Mouse (Mus musculus) Patski (cell line): ENCODE measurements around the gene Tmco4. TPM values are rescaled to one million over a fixed set of nuclear protein-coding genes. Genes with fewer than 3 reads are reported as not detected.

Experiments used
- ATAC-seq: fragments of 100-300 bp; one replicate; pipeline ENCODE4 v1.8.0; 2021
- CTCF ChIA-PET: fragments of 350-600 bp; sonication (Branson Sonifier 250); formaldehyde crosslinking; loops from one replicate; lab custom pipeline; 2022; ENCODE audit warnings: inconsistent platforms; lab: Charles Lee
- POLR2A ChIA-PET: fragments of 350-600 bp; sonication (Branson Sonifier 250); formaldehyde crosslinking; loops from one replicate; lab custom pipeline; 2022; ENCODE audit warnings: antibody characterized with exemption, inconsistent platforms; lab: Charles Lee
- DNase-seq: peaks from one replicate; pipeline ENCODE4 v3.0.0-alpha.2; 2011; ENCODE audit warnings: low read depth, low spot score
- H3K27me3 ChIP-seq: fragments of 371-371 bp; one replicate; pipeline ENCODE4 v1.5.1; 2021
- CTCF ChIP-seq: fragments of 100-300 bp; IDR thresholded peaks from one replicate; pipeline ENCODE4 v1.5.1; 2021
- in situ Hi-C: fragments of 300-500 bp; cut with MboI; formaldehyde crosslinking; loops from 3 replicates; pipeline ENCODE4 v1.11.1; 2018; ENCODE audit warnings: low pct_unique_long_range_greater_than_20kb, mixed read lengths
- polyA plus RNA-seq: library from polyadenylated mRNA; unstranded; gene quantifications from one replicate; pipeline ENCODE4 v1.2.3, GENCODE M21; 2021

Gene Tmco4
- polyA plus RNA-seq, 1 experiment from 2014 or later, result 6.8 TPM

DNA sequence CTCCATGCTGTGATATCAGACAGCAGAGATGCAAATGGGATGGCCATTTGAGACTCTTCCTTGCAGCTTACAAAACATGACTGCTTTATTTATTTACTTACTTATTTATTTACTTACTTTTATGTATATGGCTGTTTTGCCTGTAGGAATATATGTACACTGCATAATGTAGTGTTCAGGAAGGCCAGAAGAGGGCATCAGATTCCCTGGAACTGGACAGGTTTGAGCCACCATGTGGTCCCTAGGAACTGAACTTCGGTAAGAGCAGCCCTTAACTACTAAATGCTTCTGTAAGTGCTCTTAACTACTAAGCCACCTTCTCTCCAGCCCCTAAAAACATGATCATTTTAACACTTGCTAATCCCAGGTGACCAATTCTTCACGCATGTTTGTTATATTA lies 105.6 kb downstream of the Tmco4 start:
- no peak for ATAC-seq
- in situ Hi-C loops, result no loop called here
- no peak for DNase-seq
- POLR2A ChIA-PET, result no interaction called here
- CTCF ChIA-PET, result interaction anchor here (0.8 kb wide), 3 partner anchors 151 to 252 kb away, joined by 3 read pairs; partner anchors contain the start of genes Akr7a5 and Pqlc2
- H3K27me3 ChIP-seq, result peaks cover 6% of the 10 kb centered on the region
- TF ChIP-seq CTCF, result no peak

- no peak for ATAC-seq
- no peak for DNase-seq
- ChIA-PET CTCF (no interaction called here), POLR2A (no interaction called here)
- peaks cover 6% of the 10 kb centered on the region for H3K27me3 ChIP-seq
- in situ Hi-C loops, result no loop called here
- TF ChIP-seq CTCF, result no peak
These were observed 106.0 kb downstream of the Tmco4 start for GRCm38 (mm10) chr4:139078726-139079125.

DNA sequence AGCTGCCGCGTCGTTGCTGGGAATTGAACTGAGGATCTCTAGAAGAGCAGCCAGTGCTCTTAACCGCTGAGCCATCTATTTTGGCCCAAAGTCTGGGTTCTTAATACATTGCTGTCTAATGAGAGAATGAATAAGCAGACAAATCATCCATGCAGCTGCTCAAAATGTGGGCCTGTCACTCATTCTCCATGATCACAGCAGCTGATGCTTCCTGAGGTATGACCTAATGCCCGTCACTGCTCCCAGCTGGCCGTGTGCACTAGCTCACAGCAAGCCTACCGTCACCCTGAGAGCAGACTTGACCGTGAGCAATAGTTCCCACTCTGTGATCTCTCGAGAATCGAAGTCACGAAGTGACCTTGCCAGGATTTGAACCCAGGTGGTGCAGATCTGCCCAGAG lies 106.8 kb downstream of the Tmco4 start:
- DNase-seq (no peak), ATAC-seq (no peak)
- in situ Hi-C loops, result no loop called here
- peaks cover under 1% of the 10 kb centered on the region for H3K27me3 ChIP-seq
- CTCF ChIA-PET, result interaction anchor here (1.3 kb wide), 1 partner anchor 157 kb away, joined by 4 read pairs; no protein-coding TSS in a partner anchor
- POLR2A ChIA-PET, result no interaction called here
- TF ChIP-seq CTCF, result no peak

DNA sequence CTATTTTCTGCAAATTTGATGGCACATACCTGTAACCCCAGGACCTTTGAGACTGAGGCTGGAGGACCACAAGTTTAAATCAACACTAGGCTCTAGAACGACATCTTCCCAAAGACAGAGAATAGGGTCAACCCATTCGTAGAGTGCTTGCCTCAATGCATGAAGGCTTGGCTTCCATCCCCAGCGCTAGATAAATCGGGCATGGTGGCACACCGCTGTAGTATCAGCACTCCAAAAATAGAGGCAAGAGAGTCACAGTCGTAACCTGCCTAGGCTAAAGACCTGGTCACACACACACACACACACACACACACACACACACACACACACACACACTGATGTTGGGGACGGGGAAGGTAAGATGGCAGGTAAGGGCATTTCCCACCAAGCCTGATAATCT lies 107.6 kb downstream of the Tmco4 start:
- TF ChIP-seq CTCF, result no peak
- in situ Hi-C loops, result loop anchor here (5.0 kb wide), 1 partner anchor 207 kb away; no protein-coding TSS in a partner anchor
- ChIA-PET POLR2A (no interaction called here), CTCF (interaction anchor here (1.3 kb wide), 1 partner anchor 158 kb away, joined by 4 read pairs; no protein-coding TSS in a partner anchor)
- no peaks in the 10 kb centered on the region for H3K27me3 ChIP-seq
- ATAC-seq (no peak), DNase-seq (no peak)

- DNase-seq, result no peak
- ChIA-PET CTCF (no interaction called here), POLR2A (no interaction called here)
- no peak for ATAC-seq
- H3K27me3 ChIP-seq, result no peaks in the 10 kb centered on the region
- TF ChIP-seq CTCF, result no peak
- in situ Hi-C loops, result loop anchor here (5.0 kb wide), 1 partner anchor 206 kb away; no protein-coding TSS in a partner anchor
These were observed 108.7 kb downstream of the Tmco4 start for GRCm38 (mm10) chr4:139081270-139081931.

GRCm38 (mm10) chr4:139082790-139083564 lies 110.3 kb downstream of the Tmco4 start:
- CTCF ChIA-PET, result no interaction called here
- ATAC-seq, result no peak
- no peak for TF ChIP-seq CTCF
- no peaks in the 10 kb centered on the region for H3K27me3 ChIP-seq
- POLR2A ChIA-PET, result no interaction called here
- in situ Hi-C loops, result loop anchor here (5.0 kb wide), 1 partner anchor 204 kb away; no protein-coding TSS in a partner anchor
- no peak for DNase-seq

- ChIA-PET POLR2A (no interaction called here), CTCF (interaction anchor here (0.8 to 1.5 kb wide), 5 partner anchors 155 to 226 kb away, joined by 3 to 4 read pairs (median 4); no protein-coding TSS in a partner anchor)
- TF ChIP-seq CTCF, result no peak
- DNase-seq (no peak), ATAC-seq (no peak)
- no peaks in the 10 kb centered on the region for H3K27me3 ChIP-seq
- in situ Hi-C loops, result no loop called here
These were observed 112.6 kb downstream of the Tmco4 start for GRCm38 (mm10) chr4:139085337-139085736.

- TF ChIP-seq CTCF, result no peak
- ATAC-seq (no peak), DNase-seq (no peak)
- in situ Hi-C loops, result no loop called here
- ChIA-PET CTCF (interaction anchor here (0.8 to 1.6 kb wide), 5 partner anchors 164 to 225 kb away, joined by 3 to 6 read pairs (median 4); no protein-coding TSS in a partner anchor), POLR2A (no interaction called here)
- no peaks in the 10 kb centered on the region for H3K27me3 ChIP-seq
These were observed 113.3 kb downstream of the Tmco4 start for GRCm38 (mm10) chr4:139086037-139086436.

DNA sequence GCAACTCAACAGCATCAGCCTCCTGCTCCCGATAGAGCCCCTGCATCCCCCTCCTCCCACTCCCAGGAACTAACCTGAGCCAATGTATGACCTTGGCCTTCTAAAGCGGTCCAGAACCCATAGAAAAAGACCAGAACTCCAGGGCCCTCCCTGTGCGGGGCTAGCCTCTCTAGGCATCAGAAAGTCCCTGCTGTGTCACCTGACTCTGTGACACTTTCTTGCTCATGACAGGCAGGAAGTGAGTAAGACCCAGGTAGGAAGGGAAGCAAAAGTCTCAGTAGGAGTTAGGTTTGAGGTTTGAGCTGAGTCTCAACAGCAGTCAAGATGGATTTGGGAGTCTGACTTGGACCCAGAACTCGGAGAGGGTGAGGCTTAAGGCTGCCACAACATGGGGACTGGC lies 114.3 kb downstream of the Tmco4 start:
- ChIA-PET POLR2A (no interaction called here), CTCF (interaction anchor here (1.0 to 1.6 kb wide), 3 partner anchors 164 to 223 kb away, joined by 3 to 6 read pairs (median 3); partner anchors contain the start of genes Akr7a5 and Pqlc2)
- ATAC-seq (no peak), DNase-seq (no peak)
- in situ Hi-C loops, result no loop called here
- no peak for TF ChIP-seq CTCF
- H3K27me3 ChIP-seq, result no peaks in the 10 kb centered on the region

DNA sequence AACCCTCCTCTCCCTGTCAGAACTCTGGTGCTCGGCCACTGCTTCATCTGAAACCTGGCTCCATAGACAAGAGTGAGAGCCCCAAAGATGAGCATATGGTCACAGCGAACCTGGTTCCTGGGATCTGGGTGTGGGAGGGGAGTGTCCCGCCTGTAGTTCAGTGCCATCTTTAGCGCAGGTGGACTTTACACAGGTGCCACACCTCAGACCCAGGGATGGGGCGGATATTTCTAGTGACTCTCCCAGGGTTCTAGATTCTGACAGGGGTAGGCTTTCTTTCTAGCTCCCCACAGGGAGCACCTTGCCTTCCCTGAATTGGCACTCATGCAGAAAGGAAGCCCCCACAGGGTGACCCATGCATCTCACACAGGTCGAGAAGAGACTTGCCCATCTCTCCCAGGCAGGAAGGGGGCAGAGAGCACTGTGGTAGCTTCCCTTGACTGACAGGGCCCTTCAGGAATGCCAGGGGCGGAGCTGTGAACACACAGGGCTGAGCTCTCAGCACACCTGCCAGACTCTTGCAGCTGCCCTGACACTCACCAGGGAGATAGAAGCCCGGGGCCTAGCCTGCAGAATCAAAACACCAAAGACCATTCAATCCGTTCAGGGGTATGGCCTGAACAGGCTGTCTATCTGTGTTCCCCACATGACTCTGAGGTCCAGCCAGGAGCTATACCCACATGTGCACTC lies 116.4 kb downstream of the Tmco4 start:
- ChIA-PET POLR2A (interaction anchor here (1.4 kb wide), 1 partner anchor 102 kb away, joined by 4 read pairs; no protein-coding TSS in a partner anchor), CTCF (interaction anchor here (1.0 to 1.2 kb wide), 2 partner anchors 111 to 130 kb away, joined by 3 read pairs; no protein-coding TSS in a partner anchor)
- in situ Hi-C loops, result no loop called here
- no peak for TF ChIP-seq CTCF
- ATAC-seq, result no peak
- no peaks in the 10 kb centered on the region for H3K27me3 ChIP-seq
- no peak for DNase-seq
